Mouse (Mus musculus) regulatory T cell (primary cell): Measurements from ENCODE around the gene Ndufa12.

Experiments used
- in situ Hi-C: fragments of 300-600 bp; cut with MboI, MseI; formaldehyde crosslinking; loops from one replicate; pipeline ENCODE4 v1.15.1; 2025; ENCODE audit warnings: high pct_unique_total_duplicates

Ndufa12 gene

DNA sequence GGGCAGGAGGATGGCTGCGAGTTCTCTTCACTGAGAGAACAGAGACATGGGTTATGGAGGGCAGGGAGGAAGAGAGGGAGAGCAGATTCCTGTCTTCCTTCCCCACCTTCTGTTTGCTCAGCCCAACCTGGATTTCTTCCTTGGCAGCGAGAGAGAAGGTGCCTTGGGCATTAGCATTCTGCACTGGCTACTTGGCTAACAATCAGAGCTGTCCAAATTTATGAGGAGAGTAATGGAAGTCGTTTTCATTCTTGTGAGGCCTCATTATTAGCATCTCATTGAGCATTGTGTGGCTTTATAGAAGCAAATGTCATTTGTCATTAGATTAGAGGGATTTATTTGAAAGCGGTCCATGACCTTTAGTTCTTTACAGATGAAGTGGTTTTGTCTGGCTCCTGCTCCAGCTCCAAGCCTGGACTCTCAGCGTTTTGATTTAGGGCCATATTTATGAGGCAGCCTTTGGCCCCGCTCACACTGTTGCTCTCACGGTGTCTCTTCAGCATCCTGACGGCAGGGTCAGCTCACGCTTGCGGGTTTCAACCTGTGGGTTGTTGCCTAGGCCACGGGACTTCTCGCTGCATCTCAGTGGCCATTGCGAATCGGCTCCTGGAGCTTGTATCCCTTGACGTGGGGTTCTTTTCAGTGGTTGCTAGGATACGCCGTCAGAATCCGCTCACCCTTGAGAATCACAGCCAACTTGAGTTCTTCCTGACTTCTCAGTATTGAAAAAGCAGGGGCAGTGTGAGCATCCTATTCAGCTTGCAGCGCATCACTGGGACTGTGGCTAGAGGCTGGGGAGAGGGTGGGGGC, 31.9 kb downstream of the Ndufa12 start:
- in situ Hi-C loops, result no loop called here

DNA sequence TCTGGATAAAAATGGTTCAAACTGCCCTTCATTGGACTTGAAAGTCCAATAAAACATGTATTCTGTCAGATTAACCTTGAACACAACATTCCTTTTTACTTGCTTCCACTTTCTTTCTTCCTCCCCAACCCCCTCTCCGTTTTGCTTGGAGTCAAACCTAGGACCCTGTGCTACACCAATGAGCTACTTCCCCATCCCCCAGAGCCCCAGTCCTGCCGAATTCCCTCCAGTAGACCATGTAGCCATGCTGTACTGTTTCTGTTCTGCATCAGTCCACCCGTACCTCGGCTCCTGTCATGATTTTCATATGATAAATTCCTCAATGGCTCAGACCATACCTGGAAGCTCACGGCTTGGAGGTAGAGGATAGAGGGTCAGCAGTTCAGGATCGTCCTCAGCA, 32.5 kb downstream of the Ndufa12 start:
- in situ Hi-C loops, result no loop called here

DNA sequence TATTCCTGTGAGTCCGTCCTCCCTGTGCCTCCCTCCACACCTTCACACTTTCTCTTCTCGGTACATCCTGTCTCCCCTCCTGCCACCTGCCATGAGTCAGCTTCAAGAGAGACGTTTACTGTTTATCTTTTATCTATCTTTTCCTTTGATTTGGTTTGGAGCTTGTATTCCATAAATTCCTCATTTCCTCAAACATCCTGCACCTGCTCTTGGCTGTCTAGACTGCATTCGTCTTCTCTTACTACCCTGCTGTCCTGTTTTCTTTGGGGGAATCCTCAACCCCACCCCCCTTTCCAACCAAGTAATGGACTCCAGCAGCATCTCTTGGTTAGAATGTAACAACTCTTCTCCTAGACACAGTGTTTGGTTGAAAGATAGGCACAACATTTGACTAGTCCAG, 36.7 kb downstream of the Ndufa12 start:
- in situ Hi-C loops, result no loop called here

DNA sequence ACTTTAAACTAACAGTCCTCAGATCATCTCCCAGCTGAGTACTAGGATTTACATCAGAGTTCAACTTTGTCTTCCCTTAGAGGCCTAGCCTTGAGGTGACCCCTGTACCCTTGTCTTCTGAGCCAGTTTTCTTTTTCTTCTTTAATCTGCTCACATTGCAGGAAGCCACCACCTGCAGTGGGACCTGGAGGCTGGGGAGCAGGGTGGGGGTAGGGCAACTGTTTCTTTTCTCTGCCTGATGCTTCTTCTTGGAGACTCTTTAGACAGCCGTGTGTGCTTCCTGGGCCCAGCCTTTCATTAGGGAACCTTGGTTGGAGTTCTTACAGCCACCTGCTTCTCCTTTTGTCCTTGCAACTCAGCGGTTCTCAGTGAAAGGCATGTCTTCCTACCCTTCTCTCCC, 42.8 kb downstream of the Ndufa12 start:
- in situ Hi-C loops, result no loop called here

DNA sequence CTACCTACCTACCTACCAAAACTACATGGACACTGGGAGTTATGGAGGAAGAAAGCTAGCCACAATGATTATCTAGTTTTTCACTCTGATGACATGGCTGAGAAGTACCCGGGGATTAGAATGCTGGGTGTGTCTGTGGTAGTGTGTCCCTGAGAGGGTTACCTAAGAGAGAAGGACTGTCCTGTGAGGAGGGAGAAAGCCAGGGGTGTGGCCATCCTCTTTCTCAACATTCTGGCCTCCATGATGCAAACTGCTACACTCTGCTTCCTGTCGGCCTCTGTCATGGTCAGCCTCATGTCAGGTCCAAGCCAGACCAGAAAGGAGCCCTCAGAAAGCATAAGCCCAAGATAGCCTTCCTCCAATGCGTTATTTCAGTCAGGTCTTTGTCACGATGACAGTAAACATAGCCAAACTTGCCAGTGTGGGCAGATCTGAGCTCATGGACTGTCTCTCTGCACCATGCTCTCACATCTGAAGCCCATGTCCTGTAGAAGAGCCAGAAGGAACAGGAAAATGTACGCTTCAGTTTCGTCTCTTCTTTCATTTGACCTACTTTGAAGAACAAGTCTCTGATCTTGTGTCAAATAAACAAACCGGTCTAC, 49.3 kb downstream of the Ndufa12 start:
- in situ Hi-C loops, result no loop called here

DNA sequence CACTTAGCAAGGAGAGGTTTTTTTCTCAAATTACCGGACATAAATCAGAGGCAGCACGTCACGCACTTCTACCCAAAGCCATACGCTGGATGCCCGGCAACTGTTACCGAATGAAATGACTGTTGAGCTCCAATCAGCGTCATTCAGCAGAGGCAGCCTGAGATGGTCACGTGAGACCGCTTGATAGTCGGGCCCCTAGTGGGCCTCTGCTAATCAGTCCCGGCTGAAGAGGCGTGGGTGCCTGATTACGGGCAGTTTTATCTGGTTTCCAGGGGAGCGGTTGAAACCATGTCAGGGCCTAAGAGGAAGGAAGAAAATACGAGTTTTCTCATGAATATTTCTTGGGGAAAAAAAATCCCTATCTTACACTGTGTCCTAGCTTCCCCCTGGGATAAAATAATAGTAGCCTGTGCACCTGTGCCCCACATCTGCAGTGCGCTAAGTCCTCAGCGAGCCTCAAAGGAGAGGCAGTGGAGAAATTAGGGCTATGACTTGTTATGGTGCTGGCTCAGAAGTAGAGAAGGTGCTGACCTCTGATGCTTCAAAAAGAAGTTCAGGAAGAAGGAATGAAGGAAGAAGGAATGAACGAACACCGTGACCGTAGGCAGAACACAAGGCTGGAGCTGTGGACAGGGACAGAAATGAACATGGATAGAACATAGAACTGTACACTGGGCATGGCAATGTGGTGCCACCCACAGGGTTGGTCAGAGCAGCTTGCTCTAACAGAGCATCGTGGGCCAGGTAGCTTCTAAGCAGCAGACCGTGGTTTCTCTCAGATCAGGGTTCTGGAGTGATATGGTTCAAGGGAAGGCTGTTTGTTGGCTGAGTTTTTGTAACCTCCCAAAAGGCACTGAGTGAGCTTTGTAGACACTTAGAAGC, 51.3 kb downstream of the Ndufa12 start:
- in situ Hi-C loops, result no loop called here

DNA sequence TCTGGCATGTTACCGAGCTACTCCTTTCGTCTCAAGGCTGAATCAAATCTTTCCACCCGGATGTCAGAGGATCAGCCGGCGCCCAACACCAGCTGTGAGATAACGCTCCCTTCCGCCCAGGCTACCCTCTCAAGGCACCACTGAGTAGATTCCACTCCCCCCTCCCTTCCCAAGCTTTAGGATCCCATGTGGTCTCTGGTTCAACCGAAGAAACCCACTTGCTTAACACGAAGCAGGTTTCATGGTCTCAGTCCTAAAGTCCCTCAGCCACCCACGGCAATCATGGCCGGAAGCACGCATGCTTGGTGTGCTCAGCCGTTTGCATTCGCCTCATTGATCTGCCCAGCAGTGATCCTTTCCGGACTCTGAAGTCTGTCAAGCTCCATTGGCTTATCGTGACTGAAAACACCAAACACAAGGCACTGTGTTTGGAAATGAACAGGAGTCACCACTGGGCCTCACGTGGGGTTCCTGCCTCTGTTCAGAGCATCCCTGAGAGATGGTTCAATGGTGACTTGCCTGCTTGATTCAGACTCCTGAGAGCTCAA, 54.8 kb downstream of the Ndufa12 start:
- in situ Hi-C loops, result no loop called here

DNA sequence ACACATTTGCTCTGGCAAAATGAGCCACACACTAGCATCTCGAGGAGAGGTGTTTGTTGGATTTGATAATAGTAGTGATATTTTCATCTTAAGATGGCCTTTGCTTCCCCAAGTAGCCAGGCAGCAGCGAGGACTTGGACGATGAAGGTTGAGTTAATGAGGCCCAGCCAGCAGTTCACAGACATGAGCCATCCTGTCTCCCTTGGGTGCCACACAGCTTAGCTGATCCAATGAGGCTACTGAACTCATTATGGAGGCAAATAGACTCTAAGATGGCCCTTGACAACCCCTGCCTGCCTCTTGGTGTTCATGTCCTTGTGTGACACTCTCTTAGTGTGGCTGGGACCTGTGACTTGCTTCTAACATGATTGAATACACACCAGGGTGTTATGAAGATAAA, 56.2 kb downstream of the Ndufa12 start:
- in situ Hi-C loops, result no loop called here

DNA sequence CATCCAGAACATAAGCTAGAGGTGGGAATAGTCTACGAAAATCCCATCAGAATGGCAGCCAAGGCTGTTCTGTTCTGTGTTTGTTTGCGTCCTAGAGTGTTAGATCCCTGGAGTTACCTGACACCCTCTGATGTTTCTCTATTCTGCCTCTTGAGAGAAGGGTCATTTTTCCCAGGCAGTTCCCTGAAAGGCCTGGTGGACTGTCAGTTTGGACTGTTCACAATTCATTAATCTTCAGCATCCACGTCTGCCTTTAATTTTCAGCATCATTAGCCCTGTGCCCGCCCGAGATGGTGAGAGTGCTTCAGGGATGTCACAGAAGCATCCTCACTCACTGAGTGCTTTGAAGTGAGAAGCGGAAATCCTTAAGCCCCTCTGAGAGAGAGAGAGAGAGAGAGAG, 57.2 kb downstream of the Ndufa12 start:
- in situ Hi-C loops, result no loop called here

DNA sequence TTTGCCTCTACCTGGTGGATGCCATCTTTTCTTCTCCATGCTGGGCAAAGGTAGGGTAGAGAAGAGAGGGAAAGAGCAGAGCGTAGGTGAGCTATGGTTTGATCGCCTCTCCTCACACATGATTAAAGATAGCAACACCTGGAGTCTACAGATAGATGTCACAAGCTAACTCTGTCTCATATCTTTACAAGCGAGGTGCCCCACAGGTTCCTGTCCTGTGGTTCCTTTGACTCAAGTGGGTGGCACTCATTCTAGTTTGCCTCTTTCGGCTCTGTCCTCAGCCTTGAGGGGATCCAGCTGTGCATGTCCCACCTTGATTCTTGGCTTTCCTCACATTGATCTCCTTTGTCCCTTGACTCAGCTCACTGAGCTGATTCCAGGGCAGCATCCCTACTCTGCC, 58.0 kb downstream of the Ndufa12 start:
- in situ Hi-C loops, result no loop called here

DNA sequence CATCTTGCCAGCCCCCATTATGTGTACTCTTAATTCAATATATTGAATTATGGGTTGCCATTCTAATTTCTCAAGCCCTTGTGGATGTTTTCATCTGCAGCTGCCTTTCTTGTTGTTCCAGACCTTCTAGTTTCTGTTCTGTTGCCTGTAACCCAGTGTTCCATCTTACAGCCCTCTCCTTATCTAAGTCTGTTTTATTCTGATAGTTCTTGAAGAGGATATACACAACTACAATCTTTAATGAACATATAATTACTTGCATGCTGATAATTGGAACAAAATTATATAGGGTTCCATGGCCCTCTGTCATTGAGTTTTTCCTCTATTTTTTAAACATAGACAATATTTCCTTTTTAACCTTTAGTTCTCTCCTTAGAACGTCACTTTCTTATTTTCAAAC, 62.0 kb downstream of the Ndufa12 start:
- in situ Hi-C loops, result no loop called here

DNA sequence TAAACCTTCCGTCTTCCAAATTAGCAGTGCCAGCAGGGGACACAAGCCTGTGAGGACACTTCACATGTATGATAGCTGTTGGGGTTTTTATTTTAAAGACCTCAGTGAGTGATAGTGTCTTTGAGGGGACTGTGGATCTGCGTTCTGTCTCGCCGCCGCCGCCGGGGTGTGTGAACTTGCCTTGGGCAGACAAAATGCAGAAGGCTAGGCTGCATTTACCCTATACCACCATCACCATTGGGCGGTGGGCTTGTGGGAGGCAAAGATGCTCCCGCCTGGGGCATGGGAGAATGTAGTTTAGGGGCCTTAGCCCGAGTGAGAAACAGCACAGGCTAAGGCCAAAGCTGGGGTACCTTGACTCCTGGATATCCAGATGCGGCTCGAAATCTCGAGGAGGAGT, 64.1 kb downstream of the Ndufa12 start:
- in situ Hi-C loops, result no loop called here

DNA sequence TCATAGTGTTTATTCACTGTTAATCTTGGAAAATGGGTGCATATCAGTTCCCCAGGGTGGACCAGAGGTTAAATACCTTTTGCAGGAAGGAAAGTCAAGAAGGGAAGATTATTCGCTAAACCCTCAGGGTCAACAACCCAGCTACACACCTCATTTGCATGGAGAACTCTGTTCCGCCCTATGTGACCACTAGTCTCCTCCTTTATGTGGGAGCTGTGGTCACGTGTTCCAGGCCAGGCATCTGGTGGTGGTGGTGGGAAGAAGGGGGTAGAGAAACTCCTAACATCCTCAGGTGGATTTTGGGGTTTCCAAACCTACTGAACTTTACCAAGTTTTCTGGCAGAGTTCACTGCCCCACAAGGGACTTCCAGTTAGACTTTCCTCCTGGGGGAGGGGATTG, 64.7 kb downstream of the Ndufa12 start:
- in situ Hi-C loops, result no loop called here

DNA sequence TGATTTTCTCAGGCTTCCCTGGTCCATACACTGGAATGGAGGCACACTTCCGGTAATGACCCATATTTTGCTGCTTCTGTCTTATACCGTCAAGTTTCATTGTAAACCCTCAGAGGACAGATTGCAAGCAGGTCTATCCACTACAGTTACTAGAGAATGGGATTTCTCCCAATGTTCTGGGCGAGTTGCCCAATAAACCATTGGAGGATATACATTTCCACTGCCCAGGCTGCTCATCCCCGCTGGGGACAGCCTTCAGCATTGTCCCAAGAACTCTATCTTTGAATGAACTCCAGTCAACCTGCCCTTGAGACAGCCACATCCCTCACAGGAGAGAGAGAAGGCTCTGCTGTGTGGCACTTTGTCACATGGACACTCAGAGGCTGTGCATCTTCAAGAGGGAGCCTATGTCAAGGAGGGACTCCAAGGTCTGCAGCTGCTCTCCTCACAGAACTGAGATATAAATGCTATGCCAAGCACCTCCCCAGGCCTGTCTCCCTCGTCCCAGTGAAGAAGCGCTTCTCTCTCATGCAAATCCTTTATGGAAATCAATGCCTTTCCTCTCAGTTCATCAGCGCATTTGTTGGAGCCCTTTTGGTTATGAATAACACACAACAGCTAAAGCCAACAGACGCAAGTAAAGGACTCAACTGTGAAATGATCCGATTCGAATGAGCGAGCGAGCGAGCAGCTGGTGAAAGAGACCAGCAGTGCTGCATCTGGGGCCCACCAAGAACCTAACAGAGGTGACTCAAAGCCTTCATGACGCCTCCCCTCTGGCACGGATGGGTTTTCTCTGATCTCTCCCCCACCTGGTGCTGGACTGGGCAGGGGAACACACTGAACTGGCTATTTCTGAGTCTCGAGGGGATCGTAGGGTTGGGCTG, 67.4 kb downstream of the Ndufa12 start:
- in situ Hi-C loops, result no loop called here
